Mouse (Mus musculus): ENCODE results near the gene Irf6. TPM values are rescaled to one million over a fixed set of nuclear protein-coding genes. Genes with fewer than 3 reads are reported as not detected.

Irf6 gene
- polyA plus RNA-seq, 1 experiment from 2014 or later = 12.3 TPM

- H3K9me3 ChIP-seq (ENCODE audit: low read depth, low read length) = no peaks in the 10 kb centered on the region
- ATAC-seq (ENCODE audit: insufficient read depth) (peak; percentile 94), DNase-seq (peak; percentile 100)
- no peak within 1 kb of the TSS for H3K27ac ChIP-seq (ENCODE audit: low read depth)
- under 1% methylated on average over 61 of the region's 61 CpGs for WGBS
- H3K9ac ChIP-seq = peak within 1 kb of the TSS; percentile 83
- peak; percentile 99 for TF ChIP-seq CTCF (IDR thresholded peaks at IDR 0.05; ENCODE audit: low read depth)
- H3K36me3 ChIP-seq (ENCODE audit: insufficient read depth) = peaks cover 20% of the 10 kb centered on the region
- no peaks in the 10 kb centered on the region for H3K27me3 ChIP-seq (ENCODE audit: insufficient read depth, low read length)
- H3K4me2 ChIP-seq = peak within 1 kb of the TSS; percentile 72
- H3K4me3 ChIP-seq (ENCODE audit: low read depth, low read length) = peak within 1 kb of the TSS; percentile 96
- 0 out of 2 replicates have a peak, but pooled peaks cover 2% of the 10 kb centered on the region for H3K4me1 ChIP-seq (ENCODE audit: insufficient read depth)
Measured at GRCm38 (mm10) chr1:193129786-193130455, 23.0 kb upstream of the Irf6 start, which contains the start of gene Diexf. Diexf (minus strand) TSS chr1:193130272.

GRCm38 (mm10) chr1:193130456-193130825 lies 22.5 kb upstream of the Irf6 start:
- Histone ChIP-seq H3K4me1 (ENCODE audit: insufficient read depth) (0 out of 2 replicates have a peak, but pooled peaks cover 2% of the 10 kb centered on the region), H3K4me3 (ENCODE audit: low read depth, low read length) (peak overlapping the region; percentile 96), H3K4me2 (peak overlapping the region; percentile 72), H3K27ac (ENCODE audit: low read depth) (no peak overlapping the region), H3K27me3 (ENCODE audit: insufficient read depth, low read length) (no peaks in the 10 kb centered on the region), H3K9ac (no peak overlapping the region), H3K9me3 (ENCODE audit: low read depth, low read length) (no peaks in the 10 kb centered on the region), H3K36me3 (ENCODE audit: insufficient read depth) (peaks cover 18% of the 10 kb centered on the region)
- ATAC-seq (ENCODE audit: insufficient read depth) = peak; percentile 64
- no peak for DNase-seq
- TF ChIP-seq CTCF (IDR thresholded peaks at IDR 0.05; ENCODE audit: low read depth) = no peak
- 19% methylated on average over 11 of the region's 11 CpGs for WGBS

GRCm38 (mm10) chr1:193130839-193131238 lies 22.1 kb upstream of the Irf6 start:
- H3K36me3 ChIP-seq (ENCODE audit: insufficient read depth) = peaks cover 18% of the 10 kb centered on the region
- 0 out of 2 replicates have a peak, but pooled peaks cover 2% of the 10 kb centered on the region for H3K4me1 ChIP-seq (ENCODE audit: insufficient read depth)
- peak overlapping the region; percentile 96; the same call in 1 of the 2 replicates for H3K4me3 ChIP-seq (ENCODE audit: low read depth, low read length)
- no peak overlapping the region for H3K9ac ChIP-seq
- no peaks in the 10 kb centered on the region for H3K9me3 ChIP-seq (ENCODE audit: low read depth, low read length)
- H3K4me2 ChIP-seq = peak overlapping the region; percentile 72
- TF ChIP-seq CTCF (IDR thresholded peaks at IDR 0.05; ENCODE audit: low read depth) = no peak
- 64% methylated on average over 8 of the region's 8 CpGs for WGBS
- ATAC-seq (ENCODE audit: insufficient read depth) (peak; percentile 20; the same call in 1 of the 2 replicates), DNase-seq (no peak)
- H3K27me3 ChIP-seq (ENCODE audit: insufficient read depth, low read length) = no peaks in the 10 kb centered on the region
- no peak overlapping the region for H3K27ac ChIP-seq (ENCODE audit: low read depth)

GRCm38 (mm10) chr1:193131311-193131948 lies 21.5 kb upstream of the Irf6 start:
- no peak for TF ChIP-seq CTCF (IDR thresholded peaks at IDR 0.05; ENCODE audit: low read depth)
- Histone ChIP-seq H3K27me3 (ENCODE audit: insufficient read depth, low read length) (no peaks in the 10 kb centered on the region), H3K36me3 (ENCODE audit: insufficient read depth) (peaks cover 17% of the 10 kb centered on the region), H3K4me2 (no peak overlapping the region), H3K9ac (no peak overlapping the region), H3K27ac (ENCODE audit: low read depth) (no peak overlapping the region), H3K9me3 (ENCODE audit: low read depth, low read length) (no peaks in the 10 kb centered on the region), H3K4me1 (ENCODE audit: insufficient read depth) (0 out of 2 replicates have a peak, but pooled peaks cover 2% of the 10 kb centered on the region), H3K4me3 (ENCODE audit: low read depth, low read length) (no peak overlapping the region)
- DNase-seq (no peak), ATAC-seq (ENCODE audit: insufficient read depth) (no peak)
- WGBS = 52% methylated on average over 6 of the region's 6 CpGs

GRCm38 (mm10) chr1:193132385-193132784 lies 20.5 kb upstream of the Irf6 start:
- H3K27me3 ChIP-seq (ENCODE audit: insufficient read depth, low read length) = no peaks in the 10 kb centered on the region

GRCm38 (mm10) chr1:193133726-193134125 lies 19.2 kb upstream of the Irf6 start:
- WGBS = 88% methylated on average over 1 of the region's 1 CpGs

More at GRCm38 (mm10) chr1:193132385-193132784, 20.5 kb upstream of the Irf6 start:
- Histone ChIP-seq H3K36me3 (ENCODE audit: insufficient read depth) (peaks cover 8% of the 10 kb centered on the region), H3K9ac (no peak overlapping the region), H3K27ac (ENCODE audit: low read depth) (no peak overlapping the region), H3K4me2 (no peak overlapping the region), H3K4me3 (ENCODE audit: low read depth, low read length) (no peak overlapping the region), H3K9me3 (ENCODE audit: low read depth, low read length) (no peaks in the 10 kb centered on the region), H3K4me1 (ENCODE audit: insufficient read depth) (0 out of 2 replicates have a peak, but pooled peaks cover 2% of the 10 kb centered on the region)
- DNase-seq = no peak
- no peak for ATAC-seq (ENCODE audit: insufficient read depth)
- no peak for TF ChIP-seq CTCF (IDR thresholded peaks at IDR 0.05; ENCODE audit: low read depth)

GRCm38 (mm10) chr1:193138087-193138486 lies 14.8 kb upstream of the Irf6 start:
- ATAC-seq (ENCODE audit: insufficient read depth) = no peak
- H3K36me3 ChIP-seq (ENCODE audit: insufficient read depth) = no peaks in the 10 kb centered on the region
- no peaks in the 10 kb centered on the region for H3K4me1 ChIP-seq (ENCODE audit: insufficient read depth)
- peak; percentile 47 for DNase-seq
- no peaks in the 10 kb centered on the region for H3K27me3 ChIP-seq (ENCODE audit: insufficient read depth, low read length)
- no peak for TF ChIP-seq CTCF (IDR thresholded peaks at IDR 0.05; ENCODE audit: low read depth)
- 15% methylated on average over 7 of the region's 7 CpGs for WGBS
- no peak overlapping the region for H3K4me2 ChIP-seq
- no peak overlapping the region for H3K9ac ChIP-seq
- H3K27ac ChIP-seq (ENCODE audit: low read depth) = no peak overlapping the region
- no peaks in the 10 kb centered on the region for H3K9me3 ChIP-seq (ENCODE audit: low read depth, low read length)
- H3K4me3 ChIP-seq (ENCODE audit: low read depth, low read length) = no peak overlapping the region

More at GRCm38 (mm10) chr1:193133726-193134125, 19.2 kb upstream of the Irf6 start:
- H3K36me3 ChIP-seq (ENCODE audit: insufficient read depth) = no peaks in the 10 kb centered on the region
- no peaks in the 10 kb centered on the region for H3K9me3 ChIP-seq (ENCODE audit: low read depth, low read length)
- ATAC-seq (ENCODE audit: insufficient read depth) (no peak), DNase-seq (no peak)
- H3K4me1 ChIP-seq (ENCODE audit: insufficient read depth) = 0 out of 2 replicates have a peak, but pooled peaks cover 2% of the 10 kb centered on the region
- H3K4me2 ChIP-seq = no peak overlapping the region
- peak; percentile 29 for TF ChIP-seq CTCF (IDR thresholded peaks at IDR 0.05; ENCODE audit: low read depth)
- no peaks in the 10 kb centered on the region for H3K27me3 ChIP-seq (ENCODE audit: insufficient read depth, low read length)
- no peak overlapping the region for H3K4me3 ChIP-seq (ENCODE audit: low read depth, low read length)
- H3K27ac ChIP-seq (ENCODE audit: low read depth) = no peak overlapping the region
- H3K9ac ChIP-seq = no peak overlapping the region
